Mouse (Mus musculus): ENCODE measurements around the gene Panx3. TPM values are rescaled to one million over a fixed set of nuclear protein-coding genes. Genes with fewer than 3 reads are reported as not detected.

Gene Panx3
- polyA plus RNA-seq, 1 experiment from 2014 or later = 0.12 TPM

- ATAC-seq (replicated peaks; ENCODE audit: low FRiP score, low read depth) = no peak
- H3K4me1 ChIP-seq (replicated peaks; ENCODE audit: insufficient read depth, low read length) = no peaks in the 10 kb centered on the region
- no peak overlapping the region for H3K4me3 ChIP-seq (replicated peaks; ENCODE audit: low read depth, low read length)
- no peak for TF ChIP-seq CTCF (IDR thresholded peaks at IDR 0.05; ENCODE audit: low read depth)
- no peak overlapping the region for H3K9ac ChIP-seq (ENCODE audit: low read depth, low read length)
- no peak overlapping the region for H3K27ac ChIP-seq
- no peaks in the 10 kb centered on the region for H3K27me3 ChIP-seq (ENCODE audit: insufficient read depth, low read length)
- H3K36me3 ChIP-seq (ENCODE audit: insufficient read depth, low read length) = no peaks in the 10 kb centered on the region
- 76% methylated on average over 4 of the region's 4 CpGs for WGBS
- H3K4me2 ChIP-seq (ENCODE audit: low read length) = no peak overlapping the region
- no peaks in the 10 kb centered on the region for H3K9me3 ChIP-seq (replicated peaks; ENCODE audit: low read length)
- no peak for DNase-seq (ENCODE audit: low spot score)
Observed at GRCm38 (mm10) chr9:37628581-37628980, 40.5 kb downstream of the Panx3 start.

- Histone ChIP-seq H3K4me1 (replicated peaks; ENCODE audit: insufficient read depth, low read length) (no peaks in the 10 kb centered on the region), H3K27me3 (ENCODE audit: insufficient read depth, low read length) (no peaks in the 10 kb centered on the region), H3K4me3 (replicated peaks; ENCODE audit: low read depth, low read length) (no peak overlapping the region), H3K9ac (ENCODE audit: low read depth, low read length) (no peak overlapping the region), H3K4me2 (ENCODE audit: low read length) (no peak overlapping the region), H3K27ac (no peak overlapping the region), H3K36me3 (ENCODE audit: insufficient read depth, low read length) (no peaks in the 10 kb centered on the region), H3K9me3 (replicated peaks; ENCODE audit: low read length) (no peaks in the 10 kb centered on the region)
- WGBS = 91% methylated on average over 1 of the region's 1 CpGs
- TF ChIP-seq CTCF (IDR thresholded peaks at IDR 0.05; ENCODE audit: low read depth) = no peak
- ATAC-seq (replicated peaks; ENCODE audit: low FRiP score, low read depth) = no peak
- DNase-seq (ENCODE audit: low spot score) = no peak
Observed at GRCm38 (mm10) chr9:37627263-37627662, 41.8 kb downstream of the Panx3 start.

GRCm38 (mm10) chr9:37626103-37626567 lies 42.9 kb downstream of the Panx3 start:
- WGBS = 23% methylated on average over 3 of the region's 3 CpGs
- H3K9me3 ChIP-seq (replicated peaks; ENCODE audit: low read length) = no peaks in the 10 kb centered on the region
- no peak overlapping the region for H3K9ac ChIP-seq (ENCODE audit: low read depth, low read length)
- no peak for ATAC-seq (replicated peaks; ENCODE audit: low FRiP score, low read depth)
- H3K27me3 ChIP-seq (ENCODE audit: insufficient read depth, low read length) = no peaks in the 10 kb centered on the region
- H3K27ac ChIP-seq = no peak overlapping the region
- no peak for TF ChIP-seq CTCF (IDR thresholded peaks at IDR 0.05; ENCODE audit: low read depth)
- no peak overlapping the region for H3K4me2 ChIP-seq (ENCODE audit: low read length)
- H3K4me3 ChIP-seq (replicated peaks; ENCODE audit: low read depth, low read length) = no peak overlapping the region
- H3K4me1 ChIP-seq (replicated peaks; ENCODE audit: insufficient read depth, low read length) = no peaks in the 10 kb centered on the region
- H3K36me3 ChIP-seq (ENCODE audit: insufficient read depth, low read length) = no peaks in the 10 kb centered on the region
- no peak for DNase-seq (ENCODE audit: low spot score)

GRCm38 (mm10) chr9:37625641-37626040 lies 43.4 kb downstream of the Panx3 start:
- TF ChIP-seq CTCF (IDR thresholded peaks at IDR 0.05; ENCODE audit: low read depth) = no peak
- Histone ChIP-seq H3K27me3 (ENCODE audit: insufficient read depth, low read length) (no peaks in the 10 kb centered on the region), H3K36me3 (ENCODE audit: insufficient read depth, low read length) (no peaks in the 10 kb centered on the region), H3K9ac (ENCODE audit: low read depth, low read length) (no peak overlapping the region), H3K27ac (no peak overlapping the region), H3K9me3 (replicated peaks; ENCODE audit: low read length) (no peaks in the 10 kb centered on the region), H3K4me2 (ENCODE audit: low read length) (no peak overlapping the region), H3K4me3 (replicated peaks; ENCODE audit: low read depth, low read length) (no peak overlapping the region), H3K4me1 (replicated peaks; ENCODE audit: insufficient read depth, low read length) (no peaks in the 10 kb centered on the region)
- 41% methylated on average over 7 of the region's 7 CpGs for WGBS
- ATAC-seq (replicated peaks; ENCODE audit: low FRiP score, low read depth) (no peak), DNase-seq (ENCODE audit: low spot score) (no peak)

- Histone ChIP-seq H3K27me3 (ENCODE audit: insufficient read depth, low read length) (no peaks in the 10 kb centered on the region), H3K27ac (no peak overlapping the region), H3K4me3 (replicated peaks; ENCODE audit: low read depth, low read length) (no peak overlapping the region), H3K4me2 (ENCODE audit: low read length) (no peak overlapping the region), H3K9ac (ENCODE audit: low read depth, low read length) (no peak overlapping the region), H3K9me3 (replicated peaks; ENCODE audit: low read length) (no peaks in the 10 kb centered on the region), H3K4me1 (replicated peaks; ENCODE audit: insufficient read depth, low read length) (no peaks in the 10 kb centered on the region), H3K36me3 (ENCODE audit: insufficient read depth, low read length) (no peaks in the 10 kb centered on the region)
- 44% methylated on average over 3 of the region's 3 CpGs for WGBS
- ATAC-seq (replicated peaks; ENCODE audit: low FRiP score, low read depth) = no peak
- TF ChIP-seq CTCF (IDR thresholded peaks at IDR 0.05; ENCODE audit: low read depth) = no peak
- DNase-seq (ENCODE audit: low spot score) = no peak
Observed at GRCm38 (mm10) chr9:37625129-37625528, 43.9 kb downstream of the Panx3 start.

- Histone ChIP-seq H3K4me1 (replicated peaks; ENCODE audit: insufficient read depth, low read length) (no peaks in the 10 kb centered on the region), H3K27me3 (ENCODE audit: insufficient read depth, low read length) (no peaks in the 10 kb centered on the region), H3K4me3 (replicated peaks; ENCODE audit: low read depth, low read length) (no peak overlapping the region), H3K27ac (no peak overlapping the region), H3K9me3 (replicated peaks; ENCODE audit: low read length) (no peaks in the 10 kb centered on the region), H3K36me3 (ENCODE audit: insufficient read depth, low read length) (no peaks in the 10 kb centered on the region), H3K4me2 (ENCODE audit: low read length) (no peak overlapping the region), H3K9ac (ENCODE audit: low read depth, low read length) (no peak overlapping the region)
- no peak for TF ChIP-seq CTCF (IDR thresholded peaks at IDR 0.05; ENCODE audit: low read depth)
- ATAC-seq (replicated peaks; ENCODE audit: low FRiP score, low read depth) (no peak), DNase-seq (ENCODE audit: low spot score) (no peak)
- WGBS = 80% methylated on average over 1 of the region's 1 CpGs
Observed at GRCm38 (mm10) chr9:37624502-37624901, 44.5 kb downstream of the Panx3 start.

GRCm38 (mm10) chr9:37623981-37624380 lies 45.1 kb downstream of the Panx3 start:
- Histone ChIP-seq H3K4me1 (replicated peaks; ENCODE audit: insufficient read depth, low read length) (no peaks in the 10 kb centered on the region), H3K27ac (no peak overlapping the region), H3K36me3 (ENCODE audit: insufficient read depth, low read length) (no peaks in the 10 kb centered on the region), H3K9ac (ENCODE audit: low read depth, low read length) (no peak overlapping the region), H3K4me2 (ENCODE audit: low read length) (no peak overlapping the region), H3K9me3 (replicated peaks; ENCODE audit: low read length) (no peaks in the 10 kb centered on the region), H3K4me3 (replicated peaks; ENCODE audit: low read depth, low read length) (no peak overlapping the region), H3K27me3 (ENCODE audit: insufficient read depth, low read length) (no peaks in the 10 kb centered on the region)
- 88% methylated on average over 3 of the region's 3 CpGs for WGBS
- DNase-seq (ENCODE audit: low spot score) (no peak), ATAC-seq (replicated peaks; ENCODE audit: low FRiP score, low read depth) (no peak)
- no peak for TF ChIP-seq CTCF (IDR thresholded peaks at IDR 0.05; ENCODE audit: low read depth)

Measured in kidney, postnatal 0 days (tissue).